Mouse (Mus musculus) frontal cortex, postnatal 36 days (tissue): ENCODE results near the gene Ppp1r35.

Experiments used
- DNase-seq, 2 experiments: peaks; one replicate each; pipeline ENCODE4 v3.0.0; 2022; ENCODE audit warnings: low spot score in 2 of 2

Ppp1r35 gene

GRCm38 (mm10) chr5:137782776-137783522, 4.3 kb downstream of the Ppp1r35 start:
- DNase-seq: no peak

- DNase-seq: no peak
These were observed 5.4 kb downstream of the Ppp1r35 start for GRCm38 (mm10) chr5:137783901-137784540.

GRCm38 (mm10) chr5:137784546-137784945, 5.9 kb downstream of the Ppp1r35 start:
- DNase-seq: no peak

- DNase-seq: peak in 1 of 2 experiments; percentile 31
These were observed 6.7 kb downstream of the Ppp1r35 start for GRCm38 (mm10) chr5:137785164-137786031.

- DNase-seq: peak; percentile 99
These were observed 7.7 kb downstream of the Ppp1r35 start for GRCm38 (mm10) chr5:137786109-137786942.

GRCm38 (mm10) chr5:137787151-137787928, 8.7 kb downstream of the Ppp1r35 start, which contains the start of the genes Mepce and Zcwpw1:
TSS of gene Mepce (minus strand) at chr5:137787655.
TSS of gene Zcwpw1 (plus strand) at chr5:137787798.
- peak; percentile 97 for DNase-seq

- no peak for DNase-seq
These were observed 9.5 kb downstream of the Ppp1r35 start for GRCm38 (mm10) chr5:137788171-137788570.

- DNase-seq: no peak
These were observed 10.4 kb downstream of the Ppp1r35 start for GRCm38 (mm10) chr5:137788946-137789531.

GRCm38 (mm10) chr5:137791553-137791952, 12.9 kb downstream of the Ppp1r35 start:
- DNase-seq: no peak

- no peak for DNase-seq
These were observed 18.0 kb downstream of the Ppp1r35 start for GRCm38 (mm10) chr5:137796606-137797005.

GRCm38 (mm10) chr5:137800917-137801316, 22.3 kb downstream of the Ppp1r35 start:
- no peak for DNase-seq

GRCm38 (mm10) chr5:137806158-137806557, 27.5 kb downstream of the Ppp1r35 start:
- DNase-seq: no peak

- no peak for DNase-seq
These were observed 29.7 kb downstream of the Ppp1r35 start for GRCm38 (mm10) chr5:137808316-137808715.

GRCm38 (mm10) chr5:137817466-137818222, 39.0 kb downstream of the Ppp1r35 start:
- no peak for DNase-seq

GRCm38 (mm10) chr5:137822126-137822525, 43.5 kb downstream of the Ppp1r35 start:
- no peak for DNase-seq

- DNase-seq: no peak
These were observed 44.0 kb downstream of the Ppp1r35 start for GRCm38 (mm10) chr5:137822602-137823001.

GRCm38 (mm10) chr5:137823455-137824045, 44.9 kb downstream of the Ppp1r35 start:
- DNase-seq: no peak

- no peak for DNase-seq
These were observed 46.4 kb downstream of the Ppp1r35 start for GRCm38 (mm10) chr5:137825030-137825429.

GRCm38 (mm10) chr5:137825971-137826370, 47.3 kb downstream of the Ppp1r35 start:
- no peak for DNase-seq
